Mouse (Mus musculus): ENCODE results near the gene Aldh2. TPM values are rescaled to one million over a fixed set of nuclear protein-coding genes. Genes with fewer than 3 reads are reported as not detected.
A peak's percentile ranks its signal among the peaks of the same experiment; 100 is the strongest.

The Aldh2 gene
- polyA plus RNA-seq, 2 experiments = 108 to 328 TPM

DNA sequence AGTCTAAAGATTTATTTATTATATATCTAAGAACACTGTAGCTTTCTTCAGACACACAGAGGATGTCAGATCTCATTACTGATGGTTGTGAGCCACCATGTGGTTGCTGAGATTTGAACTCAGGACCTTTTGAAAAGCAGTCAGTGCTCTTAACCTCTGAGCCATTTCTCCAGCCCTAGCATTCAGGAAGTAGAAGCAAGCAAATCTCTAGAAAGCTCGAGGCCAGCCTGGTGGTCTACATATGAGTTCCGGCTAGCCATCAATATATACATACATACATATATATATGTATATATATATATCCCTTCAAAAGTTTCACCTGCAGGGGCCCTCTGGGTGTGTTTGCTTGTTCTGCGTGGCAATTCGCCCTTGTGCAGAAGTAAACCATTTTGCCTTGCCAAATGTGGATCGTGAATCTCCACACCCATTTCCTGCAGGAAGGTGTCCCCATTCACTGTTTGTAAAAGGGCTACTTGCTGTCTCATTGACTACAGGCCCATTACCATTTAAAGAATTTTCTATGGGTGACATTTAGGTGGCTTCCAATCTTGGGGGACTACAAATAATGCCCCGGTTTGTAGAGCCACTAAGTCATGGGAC is 1.2 kb upstream of the Aldh2 start:
- peak overlapping the region; percentile 59; the same call in 1 of the 2 replicates for H3K4me2 ChIP-seq (replicated peaks; ENCODE audit: low read depth, low read length, severe bottlenecking)
- no peak for ATAC-seq (ENCODE audit: low FRiP score, low read depth)
- no peak for DNase-seq (ENCODE audit: low spot score)

DNA sequence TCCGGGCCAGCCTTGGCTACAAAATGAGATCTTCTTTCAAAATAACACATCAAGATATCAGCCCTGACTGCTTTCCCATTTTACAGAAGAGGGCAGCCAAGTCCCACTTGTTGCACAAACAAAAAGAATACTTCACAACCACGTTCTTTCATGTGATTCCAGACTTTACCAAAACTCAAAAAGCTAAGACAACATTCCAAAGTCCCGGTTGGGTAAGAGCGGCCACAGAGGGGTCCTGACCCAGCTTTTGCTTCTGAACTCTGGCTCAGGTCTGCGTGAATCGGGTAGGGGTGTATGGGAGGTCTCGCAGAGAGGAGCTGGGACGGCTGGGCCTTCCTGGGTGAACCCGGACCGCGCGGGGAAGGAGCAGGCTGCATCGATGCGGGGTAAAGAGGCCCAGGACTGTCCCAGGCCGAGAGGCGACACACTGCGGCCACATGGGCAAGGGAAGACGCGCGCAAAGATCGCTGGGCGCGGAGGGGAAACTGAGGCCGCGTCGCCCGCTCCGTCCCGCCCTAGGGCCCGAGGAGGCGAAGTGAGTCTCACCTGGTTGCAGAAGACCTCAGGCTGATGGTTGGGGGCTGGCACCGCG is 712 bp downstream of the Aldh2 start:
- Histone ChIP-seq H3K9ac (ENCODE audit: low read depth, low read length, severe bottlenecking) (peak overlapping the region; percentile 83), H3K4me1 (ENCODE audit: control insufficient read depth, insufficient read depth, low read length) (peaks cover 14% of the 10 kb centered on the region), H3K9me3 (ENCODE audit: control insufficient read depth, low read length) (no peaks in the 10 kb centered on the region), H3K4me2 (replicated peaks; ENCODE audit: low read depth, low read length, severe bottlenecking) (peak overlapping the region; percentile 59), H3K36me3 (ENCODE audit: control insufficient read depth, insufficient read depth, low read length) (no peaks in the 10 kb centered on the region; the same call in 1 of the 2 replicates), H3K27me3 (ENCODE audit: control insufficient read depth, insufficient read depth, low read length) (no peaks in the 10 kb centered on the region), H3K4me3 (replicated peaks; ENCODE audit: low read length) (peak overlapping the region; percentile 81), H3K27ac (replicated peaks; ENCODE audit: low read depth, low read length) (peak overlapping the region; percentile 67)
- ATAC-seq (ENCODE audit: low FRiP score, low read depth) = peak; percentile 53
- 7% methylated on average over 30 of the region's 33 CpGs for WGBS
- TF ChIP-seq POLR2A (IDR thresholded peaks at IDR 0.05; ENCODE audit: borderline replicate concordance, extremely low read depth, insufficient read depth, insufficient read length) = no peak
- no peak for DNase-seq (ENCODE audit: low spot score)

More for the DNA sequence above, 1.2 kb upstream of the Aldh2 start:
- no peaks in the 10 kb centered on the region for H3K9me3 ChIP-seq (ENCODE audit: control insufficient read depth, low read length)
- peaks cover 14% of the 10 kb centered on the region for H3K4me1 ChIP-seq (ENCODE audit: control insufficient read depth, insufficient read depth, low read length)
- TF ChIP-seq POLR2A (IDR thresholded peaks at IDR 0.05; ENCODE audit: borderline replicate concordance, extremely low read depth, insufficient read depth, insufficient read length) = no peak
- H3K27ac ChIP-seq (replicated peaks; ENCODE audit: low read depth, low read length) = no peak overlapping the region
- H3K4me3 ChIP-seq (replicated peaks; ENCODE audit: low read length) = no peak overlapping the region
- no peaks in the 10 kb centered on the region; the same call in 1 of the 2 replicates for H3K36me3 ChIP-seq (ENCODE audit: control insufficient read depth, insufficient read depth, low read length)
- H3K9ac ChIP-seq (ENCODE audit: low read depth, low read length, severe bottlenecking) = no peak overlapping the region
- H3K27me3 ChIP-seq (ENCODE audit: control insufficient read depth, insufficient read depth, low read length) = no peaks in the 10 kb centered on the region
- 78% methylated on average over 6 of the region's 6 CpGs for WGBS

DNA sequence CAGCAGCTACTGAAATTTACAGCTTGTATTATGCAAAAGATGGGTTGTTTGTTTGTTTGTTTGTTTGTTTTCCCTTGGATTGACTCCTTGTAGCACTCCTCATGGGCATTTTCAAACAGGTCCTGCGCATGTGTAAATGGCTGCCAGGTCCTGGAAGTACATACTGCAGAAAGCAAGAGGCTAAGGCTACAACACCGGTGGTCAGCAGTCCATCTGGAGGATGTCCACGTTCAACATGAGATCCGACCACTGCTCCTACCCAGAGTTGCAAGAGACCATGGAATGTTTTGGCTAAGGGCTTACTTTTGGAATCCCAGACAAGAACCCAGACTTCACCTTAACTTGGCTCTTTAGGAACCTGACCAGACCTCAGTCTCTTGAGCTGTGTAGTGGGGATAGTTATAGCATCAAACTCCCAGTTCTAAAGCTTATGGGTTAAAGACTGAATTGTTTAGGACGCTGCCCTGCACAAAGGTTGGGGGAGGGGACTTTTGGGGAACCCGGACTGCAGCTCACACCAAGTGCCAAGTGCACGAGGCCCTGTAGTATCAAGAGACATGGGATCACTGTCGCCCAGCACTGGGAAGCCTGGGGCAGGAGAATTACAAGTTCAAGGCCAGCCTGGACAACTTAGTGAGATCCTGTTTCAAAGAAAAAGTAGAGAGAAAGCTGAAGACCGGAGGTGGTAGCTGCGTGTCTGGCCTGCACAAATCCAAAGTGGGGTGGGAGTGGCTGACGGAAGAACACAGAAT is 1.4 kb downstream of the Aldh2 start:
- DNase-seq (ENCODE audit: low spot score) (no peak), ATAC-seq (ENCODE audit: low FRiP score, low read depth) (no peak)
- Histone ChIP-seq H3K36me3 (ENCODE audit: control insufficient read depth, insufficient read depth, low read length) (no peaks in the 10 kb centered on the region; the same call in none of the 2 replicates), H3K27ac (replicated peaks; ENCODE audit: low read depth, low read length) (no peak overlapping the region), H3K9me3 (ENCODE audit: control insufficient read depth, low read length) (no peaks in the 10 kb centered on the region), H3K4me3 (replicated peaks; ENCODE audit: low read length) (peak overlapping the region; percentile 81), H3K27me3 (ENCODE audit: control insufficient read depth, insufficient read depth, low read length) (no peaks in the 10 kb centered on the region), H3K4me1 (ENCODE audit: control insufficient read depth, insufficient read depth, low read length) (peaks cover 14% of the 10 kb centered on the region), H3K4me2 (replicated peaks; ENCODE audit: low read depth, low read length, severe bottlenecking) (peak overlapping the region; percentile 59), H3K9ac (ENCODE audit: low read depth, low read length, severe bottlenecking) (peak overlapping the region; percentile 83)
- 56% methylated on average over 11 of the region's 11 CpGs for WGBS
- no peak for TF ChIP-seq POLR2A (IDR thresholded peaks at IDR 0.05; ENCODE audit: borderline replicate concordance, extremely low read depth, insufficient read depth, insufficient read length)

- Histone ChIP-seq H3K27ac (replicated peaks; ENCODE audit: low read depth, low read length) (no peak overlapping the region), H3K9ac (ENCODE audit: low read depth, low read length, severe bottlenecking) (no peak overlapping the region), H3K4me3 (replicated peaks; ENCODE audit: low read length) (no peak overlapping the region), H3K9me3 (ENCODE audit: control insufficient read depth, low read length) (no peaks in the 10 kb centered on the region), H3K27me3 (ENCODE audit: control insufficient read depth, insufficient read depth, low read length) (no peaks in the 10 kb centered on the region), H3K36me3 (ENCODE audit: control insufficient read depth, insufficient read depth, low read length) (no peaks in the 10 kb centered on the region; the same call in none of the 2 replicates), H3K4me2 (replicated peaks; ENCODE audit: low read depth, low read length, severe bottlenecking) (no peak overlapping the region), H3K4me1 (ENCODE audit: control insufficient read depth, insufficient read depth, low read length) (peaks cover 16% of the 10 kb centered on the region)
- TF ChIP-seq POLR2A (IDR thresholded peaks at IDR 0.05; ENCODE audit: borderline replicate concordance, extremely low read depth, insufficient read depth, insufficient read length) = no peak
- ATAC-seq (ENCODE audit: low FRiP score, low read depth) (no peak), DNase-seq (ENCODE audit: low spot score) (no peak)
- 67% methylated on average over 11 of the region's 11 CpGs for WGBS
These were observed 2.1 kb downstream of the Aldh2 start for GRCm38 (mm10) chr5:121591417-121592063.

- no peak for TF ChIP-seq POLR2A (IDR thresholded peaks at IDR 0.05; ENCODE audit: borderline replicate concordance, extremely low read depth, insufficient read depth, insufficient read length)
- ATAC-seq (ENCODE audit: low FRiP score, low read depth) = no peak
- Histone ChIP-seq H3K4me1 (ENCODE audit: control insufficient read depth, insufficient read depth, low read length) (peaks cover 18% of the 10 kb centered on the region), H3K27ac (replicated peaks; ENCODE audit: low read depth, low read length) (no peak overlapping the region), H3K4me2 (replicated peaks; ENCODE audit: low read depth, low read length, severe bottlenecking) (no peak overlapping the region), H3K9ac (ENCODE audit: low read depth, low read length, severe bottlenecking) (no peak overlapping the region), H3K9me3 (ENCODE audit: control insufficient read depth, low read length) (no peaks in the 10 kb centered on the region), H3K4me3 (replicated peaks; ENCODE audit: low read length) (no peak overlapping the region), H3K36me3 (ENCODE audit: control insufficient read depth, insufficient read depth, low read length) (no peaks in the 10 kb centered on the region; the same call in none of the 2 replicates), H3K27me3 (ENCODE audit: control insufficient read depth, insufficient read depth, low read length) (no peaks in the 10 kb centered on the region)
- DNase-seq (ENCODE audit: low spot score) = no peak
- 75% methylated on average over 6 of the region's 6 CpGs for WGBS
These were observed 3.7 kb downstream of the Aldh2 start for GRCm38 (mm10) chr5:121589928-121590327.
